Mouse (Mus musculus) naive thymus-derived CD4-positive, alpha-beta T cell, adult 2 months (primary cell): Measurements from ENCODE around the gene Ucn.

Source experiments
- DNase-seq: peaks from one replicate; pipeline ENCODE4 v3.0.0-alpha.2; 2011; ENCODE audit warnings: low read depth

Ucn gene

DNA sequence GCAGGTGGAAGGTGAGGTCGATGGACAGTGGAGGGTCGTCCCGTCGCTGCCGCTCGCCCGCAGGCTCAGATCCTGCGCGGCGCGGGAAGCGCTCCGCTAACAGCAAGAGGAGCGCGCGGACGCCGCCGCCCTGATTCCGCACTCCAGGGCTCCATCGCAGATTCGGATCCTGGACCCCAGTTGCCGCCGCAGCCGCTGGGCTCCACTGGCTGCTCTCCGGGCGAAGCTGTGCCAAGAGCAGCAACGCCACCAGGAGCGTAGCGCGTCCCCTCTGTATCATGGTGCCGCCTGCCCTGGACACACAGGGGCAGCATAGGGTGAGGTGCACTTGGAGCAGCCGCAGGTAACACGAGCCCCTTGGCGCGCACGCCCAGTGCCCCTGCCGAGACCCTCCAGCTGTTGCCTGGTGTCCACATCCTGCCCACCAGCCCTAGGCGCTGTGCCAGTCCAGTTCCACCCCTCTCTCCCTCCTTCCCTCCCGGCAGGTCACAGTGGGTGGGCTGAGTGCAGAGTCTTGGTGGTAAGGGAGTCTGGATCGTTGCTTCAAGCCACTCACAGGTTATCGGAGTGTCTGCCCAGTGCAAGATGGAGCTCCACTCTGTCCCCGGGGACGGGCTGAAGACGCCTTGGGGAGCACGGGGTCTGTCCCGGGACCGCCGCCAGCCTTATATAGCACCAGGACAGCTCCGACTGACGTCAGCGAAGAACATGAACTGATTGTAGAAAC lies at the start of gene Ucn:
Ucn (minus strand) TSS at position 589 of the 727 bp plus-strand sequence.
- DNase-seq = no peak

DNA sequence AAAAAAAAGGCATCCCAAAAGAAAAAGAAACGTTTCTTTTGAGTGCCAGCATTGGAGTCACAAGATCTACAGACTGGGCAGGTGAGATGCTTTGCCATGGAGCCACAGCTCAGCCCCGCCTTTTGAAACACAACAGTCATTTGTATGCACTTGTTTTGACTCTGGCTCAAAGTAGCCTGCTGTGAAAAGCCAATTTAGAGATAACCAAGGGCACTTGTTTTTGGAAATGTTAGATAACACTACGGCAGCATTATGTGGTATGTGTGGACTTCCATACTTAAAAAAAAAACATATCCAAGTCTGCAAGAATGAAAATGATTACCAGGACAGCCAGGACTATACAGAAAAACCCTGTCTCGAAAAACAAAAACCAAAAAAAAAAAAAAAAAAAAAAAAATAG lies 45.0 kb upstream of the Ucn start:
- DNase-seq = no peak

DNA sequence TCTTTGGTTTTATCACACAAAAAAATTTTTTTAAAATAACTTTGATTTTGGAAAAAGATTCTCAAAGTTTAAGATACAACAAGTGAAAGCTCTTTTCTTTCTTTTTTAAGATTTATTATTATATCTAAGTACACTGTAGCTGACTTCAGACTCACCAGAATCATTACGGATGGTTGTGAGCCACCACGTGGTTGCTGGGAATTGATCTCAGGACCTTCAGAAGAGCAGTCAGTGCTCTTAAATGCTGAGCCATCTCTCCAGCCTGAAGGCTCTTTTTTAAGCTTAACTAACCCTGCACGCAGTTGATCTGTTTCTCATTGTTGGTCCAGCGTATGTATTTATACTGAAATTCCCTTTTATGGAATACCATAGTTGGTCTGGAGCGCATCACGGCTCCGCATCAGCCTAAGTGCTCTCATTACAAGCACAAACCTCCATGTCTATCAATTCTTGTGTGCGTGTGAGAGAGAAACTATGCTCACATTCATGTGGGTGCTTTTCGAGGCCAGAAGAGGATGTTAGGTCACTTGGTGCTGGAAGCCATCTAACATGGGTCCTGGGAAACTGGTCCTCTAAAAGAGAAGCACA lies 42.6 kb upstream of the Ucn start:
- DNase-seq = no peak

DNA sequence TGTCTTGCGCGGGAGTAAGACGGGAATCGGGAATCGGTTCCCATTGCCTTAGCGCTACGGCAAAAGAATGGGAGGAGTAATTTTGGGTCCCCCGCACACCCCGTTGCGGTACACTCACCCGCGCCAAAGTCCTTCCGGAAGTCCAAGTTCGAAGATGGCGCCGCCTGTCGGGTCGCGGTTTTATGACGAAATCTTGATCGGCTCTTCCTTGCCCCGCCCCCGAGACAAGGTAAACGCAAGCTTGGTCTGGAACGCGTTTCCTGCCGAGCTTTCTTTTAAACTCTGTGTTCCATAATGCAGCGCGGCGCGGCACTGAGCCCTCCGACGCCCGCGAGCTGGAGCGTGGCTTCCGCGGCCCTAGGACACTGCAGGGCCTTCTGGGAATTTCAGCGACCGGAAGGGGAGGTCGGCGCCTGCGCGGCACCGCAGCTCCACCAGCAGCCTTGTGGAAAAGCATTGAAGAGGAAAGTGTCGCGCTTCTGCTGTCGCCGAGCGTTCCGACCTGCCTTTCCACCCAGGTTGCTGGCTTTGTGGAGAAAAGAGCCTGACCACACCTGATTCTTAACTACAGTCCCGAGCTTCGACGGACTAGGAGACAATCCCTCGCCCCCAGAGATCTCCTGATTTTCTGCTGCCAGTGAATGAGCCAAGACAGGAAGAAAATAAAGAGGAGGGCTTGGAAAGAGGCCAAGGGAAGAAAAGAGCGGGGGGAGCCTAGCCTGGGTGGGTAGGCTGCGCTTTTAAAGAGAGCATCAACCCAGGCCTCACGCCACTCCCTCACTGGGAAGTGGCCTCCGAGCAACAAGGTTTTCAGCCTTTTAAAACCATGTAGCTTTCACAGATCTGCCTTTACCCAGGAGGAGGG lies 41.4 kb upstream of the Ucn start, which contains the start of the genes Gm29609 and Gtf3c2:
Gm29609 (minus strand) TSS at position 146 of the 865 bp plus-strand sequence.
Gtf3c2 (minus strand) TSS at position 379 of the 865 bp plus-strand sequence.
- peak; percentile 99 for DNase-seq

DNA sequence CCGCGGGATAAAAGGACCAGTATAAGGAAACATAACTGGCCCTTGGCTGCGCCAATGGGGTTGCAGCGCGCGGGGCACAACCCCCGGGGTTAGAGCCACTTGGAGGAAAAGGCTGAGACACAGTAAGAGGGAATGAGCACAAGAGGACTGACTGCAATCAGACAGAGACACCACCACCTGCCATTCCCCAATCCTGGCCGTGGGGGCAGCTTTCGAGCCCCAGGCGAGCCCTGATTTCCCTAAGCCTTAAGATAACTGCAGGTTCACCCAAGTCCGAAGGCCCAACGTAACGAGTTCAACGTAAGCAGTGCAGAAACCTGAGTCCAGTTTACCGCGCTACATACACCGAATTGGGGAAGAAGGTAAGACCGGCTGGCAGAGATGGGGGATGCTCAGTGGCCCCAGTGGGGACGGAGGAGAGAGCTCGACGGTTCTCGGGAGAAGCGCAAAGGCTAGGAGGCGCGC lies 40.7 kb upstream of the Ucn start:
- DNase-seq = no peak

DNA sequence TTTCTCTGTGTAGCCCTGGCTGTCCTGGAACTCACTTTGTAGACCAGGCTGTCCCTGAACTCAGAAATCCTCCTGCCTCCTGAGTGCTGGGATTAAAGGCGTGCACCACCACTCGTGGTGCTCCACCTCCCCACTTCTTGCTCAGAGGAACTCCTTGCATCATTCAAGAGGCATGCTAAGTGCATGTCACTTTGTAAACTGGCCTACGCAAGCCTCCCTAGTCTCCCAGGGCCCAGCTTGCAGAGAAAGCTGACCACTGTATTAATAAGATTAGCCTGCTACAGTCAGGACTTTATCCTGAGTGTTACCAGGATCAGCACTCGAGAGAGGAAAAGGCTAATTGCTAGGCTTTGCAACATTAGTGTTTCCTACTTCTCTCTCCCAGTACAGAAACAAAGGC lies 30.0 kb upstream of the Ucn start:
- DNase-seq = no peak

- DNase-seq = no peak
Measured at GRCm38 (mm10) chr5:31164878-31165277, 26.2 kb upstream of the Ucn start.

- no peak for DNase-seq
Measured at GRCm38 (mm10) chr5:31162462-31162861, 23.8 kb upstream of the Ucn start.

GRCm38 (mm10) chr5:31154152-31154553 lies 15.5 kb upstream of the Ucn start, which contains the start of gene Mpv17:
Gene Mpv17 (minus strand): TSS chr5:31154251.
- DNase-seq = peak; percentile 78

- no peak for DNase-seq
Measured at GRCm38 (mm10) chr5:31153516-31154151, 15.0 kb upstream of the Ucn start.

- no peak for DNase-seq
Measured at GRCm38 (mm10) chr5:31151746-31152145, 13.1 kb upstream of the Ucn start.

DNA sequence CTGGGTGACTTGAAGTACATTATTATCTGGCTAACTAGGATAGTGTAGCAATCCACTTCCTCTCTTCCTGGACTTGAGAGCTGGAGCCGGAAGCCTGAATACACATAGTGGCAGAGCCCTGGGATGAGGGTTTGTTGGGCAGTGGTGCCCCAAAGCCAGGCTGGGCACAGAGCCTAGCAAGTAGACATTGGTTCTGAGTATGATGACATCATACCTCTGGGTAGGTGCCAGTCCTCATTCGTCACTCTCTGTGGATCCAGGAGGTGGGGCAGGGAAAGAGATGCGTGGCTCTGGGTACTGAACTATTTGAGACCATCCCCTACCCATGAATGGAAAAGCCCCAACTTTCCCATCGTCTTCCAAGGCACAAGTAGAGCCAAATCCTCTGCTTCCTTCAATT lies 11.2 kb upstream of the Ucn start:
- no peak for DNase-seq

GRCm38 (mm10) chr5:31138968-31139425 lies 368 bp upstream of the Ucn start:
- no peak for DNase-seq

DNA sequence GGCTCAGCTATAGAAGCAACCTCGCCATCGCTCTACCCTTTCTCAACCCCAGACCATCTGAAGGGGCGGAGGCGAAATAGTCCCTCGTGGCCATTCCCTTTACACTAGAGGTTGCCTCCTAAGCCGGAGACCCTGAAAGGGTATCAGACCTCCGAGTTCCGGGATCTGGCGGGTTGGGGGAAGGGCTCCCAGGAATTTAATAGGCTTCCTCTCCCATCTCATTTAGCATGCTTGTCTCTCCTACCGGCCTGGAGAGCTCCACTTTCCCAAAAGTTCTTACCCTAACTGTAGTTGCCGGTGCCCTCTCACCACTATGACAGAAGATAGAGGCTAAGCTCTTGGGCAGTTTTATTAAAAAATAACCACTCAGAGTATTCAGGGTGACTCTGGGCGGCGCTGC lies 971 bp downstream of the Ucn start:
- no peak for DNase-seq

DNA sequence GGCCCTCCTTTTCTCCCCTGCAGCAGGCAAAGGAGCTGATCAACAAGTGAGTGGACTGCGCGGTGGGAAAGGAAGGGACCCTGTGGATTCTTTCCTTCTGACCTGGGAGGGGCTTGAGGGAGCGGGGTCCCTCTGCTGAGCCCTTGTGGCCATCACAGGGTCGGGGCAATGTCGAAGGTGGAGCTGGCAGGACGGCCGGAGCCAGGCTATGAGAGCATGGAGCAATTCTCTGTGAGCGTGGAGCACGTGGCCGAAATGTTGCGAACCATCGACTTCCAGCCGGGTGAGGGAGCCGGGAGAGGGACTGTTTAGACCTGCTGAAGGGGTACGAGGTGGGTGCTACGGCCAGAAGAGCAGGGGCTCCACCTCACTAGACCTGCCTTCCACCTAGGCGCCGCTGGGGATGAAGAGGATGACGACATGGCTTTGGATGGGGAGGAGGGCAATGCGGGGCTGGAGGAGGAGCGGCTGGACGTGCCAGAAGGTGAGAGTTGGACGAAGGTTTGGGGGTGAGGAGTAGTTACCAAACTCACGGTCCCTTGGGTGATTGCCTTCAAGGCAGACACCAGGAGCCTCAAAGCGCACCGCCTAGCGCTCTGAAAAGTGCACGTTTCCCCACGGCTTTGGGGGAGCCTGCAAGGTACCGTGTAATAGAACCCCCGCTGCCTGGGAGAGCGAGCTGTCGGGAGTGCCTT lies 1.8 kb downstream of the Ucn start:
- DNase-seq = no peak

- DNase-seq = no peak
Measured at GRCm38 (mm10) chr5:31126050-31126449, 12.6 kb downstream of the Ucn start.

GRCm38 (mm10) chr5:31123481-31123880 lies 15.1 kb downstream of the Ucn start:
- no peak for DNase-seq

DNA sequence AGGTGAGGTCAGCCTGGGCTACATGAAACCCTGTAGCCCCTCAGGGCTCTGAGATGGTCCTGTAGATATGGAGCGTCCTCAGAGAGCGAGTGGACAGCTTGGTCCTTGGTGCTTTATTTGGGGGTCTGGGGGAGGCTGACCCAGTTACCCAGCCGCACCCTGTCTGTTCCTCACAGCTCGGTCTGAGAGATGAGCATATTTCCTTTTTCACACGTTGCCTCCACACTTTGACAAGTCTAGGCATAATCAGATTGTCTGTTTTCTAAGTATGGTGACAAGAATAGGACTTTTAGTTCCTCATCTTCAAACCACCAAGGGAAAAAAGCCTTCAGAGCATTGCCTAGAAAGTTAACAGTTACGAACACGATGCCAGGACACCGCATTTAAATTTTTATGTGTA lies 17.5 kb downstream of the Ucn start:
- DNase-seq = no peak

DNA sequence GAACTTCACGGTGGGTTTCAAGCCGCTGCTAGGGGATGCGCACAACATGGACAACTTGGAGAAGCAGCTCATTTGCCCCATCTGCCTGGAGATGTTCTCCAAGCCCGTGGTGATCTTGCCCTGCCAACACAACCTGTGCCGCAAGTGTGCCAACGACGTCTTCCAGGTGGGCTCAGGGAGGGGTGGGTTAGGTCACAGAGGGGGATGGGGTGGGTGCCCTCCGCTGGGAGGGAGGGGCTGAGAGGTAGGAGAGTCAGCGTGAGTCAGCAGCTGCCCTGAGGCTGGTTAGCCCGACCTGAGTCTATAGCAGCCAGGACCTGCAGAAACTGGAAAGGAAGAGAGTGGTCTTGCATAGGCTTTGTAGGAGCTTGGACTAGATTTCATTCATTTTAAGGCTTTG lies 21.7 kb downstream of the Ucn start:
- DNase-seq = no peak

GRCm38 (mm10) chr5:31116354-31116753 lies 22.3 kb downstream of the Ucn start, which contains the start of gene Trim54:
Gene Trim54 (plus strand): TSS chr5:31116712.
- no peak for DNase-seq

GRCm38 (mm10) chr5:31110781-31111180 lies 27.8 kb downstream of the Ucn start:
- peak; percentile 43 for DNase-seq
